Mouse (Mus musculus) kidney, adult 18-20 months (tissue): ENCODE results near the gene Zfp952.
"Not testable (repeated sequence)": the region's sequence is repeated elsewhere in the genome, so short reads cannot be mapped to it uniquely, and the experiment has no call there.

ENCODE experiments used
- DNase-seq: peaks from one replicate; pipeline ENCODE4 v3.0.0; 2021

The Zfp952 gene

GRCm38 (mm10) chr17:32992699-32993474 lies at the start of gene Zfp952:
Gene Zfp952 (plus strand): TSS chr17:32993129.
- peak; percentile 88 for DNase-seq

- no peak for DNase-seq
Observed at GRCm38 (mm10) chr17:32943661-32944060, 49.3 kb upstream of the Zfp952 start.

DNA sequence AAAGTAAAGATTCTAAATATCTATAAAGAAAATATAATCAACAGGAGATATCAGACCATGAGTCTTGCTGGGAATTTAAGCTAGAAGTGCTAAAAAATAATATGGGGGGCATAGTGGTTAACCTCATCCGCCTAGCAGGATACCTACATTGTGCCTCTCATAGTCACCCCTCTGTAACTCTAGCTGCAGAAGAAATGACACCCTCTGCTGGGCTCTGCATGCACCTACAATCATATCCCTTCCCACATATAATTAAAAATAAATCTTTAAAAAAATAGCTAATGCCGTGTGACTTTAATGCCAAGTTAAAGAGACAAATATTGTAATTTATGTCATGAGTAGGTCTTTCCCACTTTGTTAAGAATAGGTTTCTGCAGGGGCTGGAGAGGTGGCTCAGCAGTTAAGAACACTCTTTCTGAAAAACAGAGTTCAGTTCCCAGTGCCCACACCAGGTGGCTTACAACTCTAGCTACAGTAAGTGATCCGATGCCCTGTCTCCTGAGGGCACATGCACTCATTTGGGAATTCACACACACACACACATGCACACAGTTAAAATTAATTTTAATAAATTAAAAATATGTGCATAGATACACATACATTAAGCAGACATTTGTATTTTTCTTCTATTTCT lies 48.4 kb upstream of the Zfp952 start:
- DNase-seq: no peak

- DNase-seq: no peak
Observed at GRCm38 (mm10) chr17:32946716-32947115, 46.2 kb upstream of the Zfp952 start.

- DNase-seq: peak; percentile 99
Observed at GRCm38 (mm10) chr17:32947215-32947914, 45.6 kb upstream of the Zfp952 start, which contains the start of gene Cyp4f13. Gene Cyp4f13 (minus strand): TSS chr17:32947402.

- no peak for DNase-seq
Observed at GRCm38 (mm10) chr17:32950136-32950535, 42.8 kb upstream of the Zfp952 start.

- no peak for DNase-seq
Observed at GRCm38 (mm10) chr17:32951006-32951405, 41.9 kb upstream of the Zfp952 start.

GRCm38 (mm10) chr17:32951441-32951840 lies 41.5 kb upstream of the Zfp952 start:
- DNase-seq: peak; percentile 86

- no peak for DNase-seq
Observed at GRCm38 (mm10) chr17:32965253-32965622, 27.7 kb upstream of the Zfp952 start.

- peak; percentile 93 for DNase-seq
Observed at GRCm38 (mm10) chr17:32965623-32966290, 27.2 kb upstream of the Zfp952 start, which contains the start of gene Zfp472. Gene Zfp472 (plus strand): TSS chr17:32965814.

- DNase-seq: no peak
Observed at GRCm38 (mm10) chr17:32981361-32981760, 11.6 kb upstream of the Zfp952 start.

- DNase-seq: no peak
Observed at GRCm38 (mm10) chr17:32986301-32986700, 6.6 kb upstream of the Zfp952 start.

GRCm38 (mm10) chr17:32991965-32992698 lies 797 bp upstream of the Zfp952 start:
- DNase-seq: no peak

DNA sequence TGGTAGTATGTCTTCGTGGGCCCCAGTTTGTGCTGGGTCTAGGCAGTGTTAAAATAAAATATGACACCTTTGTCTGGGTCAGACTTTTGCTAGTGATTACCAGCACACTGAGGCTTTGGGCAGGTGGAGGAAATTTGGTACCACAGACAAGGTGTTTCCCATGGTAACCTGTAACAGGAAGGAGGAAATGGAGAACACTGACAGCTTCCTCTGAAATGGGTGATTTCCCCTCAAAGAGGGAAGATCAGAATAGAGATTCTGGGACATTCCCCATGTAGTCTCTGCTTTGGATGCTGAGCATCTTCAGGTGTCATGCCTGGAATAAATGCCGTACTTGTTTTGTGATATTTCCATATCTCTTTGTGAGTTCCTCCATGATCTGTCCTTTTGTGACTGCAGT lies 5.6 kb downstream of the Zfp952 start:
- DNase-seq: no peak

DNA sequence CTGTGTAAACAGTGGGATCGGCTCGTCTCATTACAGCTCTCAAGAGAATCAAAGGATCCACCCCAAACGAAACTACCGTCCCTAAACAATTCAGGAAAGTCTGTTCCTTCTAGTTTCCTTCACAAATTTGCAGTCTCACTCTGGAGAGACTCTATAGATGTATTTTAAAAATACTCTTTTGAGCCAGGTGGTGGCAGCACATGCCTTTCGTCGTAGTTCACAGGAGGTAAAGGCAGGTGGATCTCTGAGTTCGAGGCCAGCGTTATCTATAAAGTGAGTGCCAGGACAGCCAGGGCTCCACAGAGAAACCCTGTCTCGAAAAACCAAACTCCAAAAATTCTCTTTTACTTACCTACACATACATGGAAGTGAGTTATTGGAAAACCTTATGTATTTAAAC lies 15.4 kb downstream of the Zfp952 start:
- DNase-seq: no peak

DNA sequence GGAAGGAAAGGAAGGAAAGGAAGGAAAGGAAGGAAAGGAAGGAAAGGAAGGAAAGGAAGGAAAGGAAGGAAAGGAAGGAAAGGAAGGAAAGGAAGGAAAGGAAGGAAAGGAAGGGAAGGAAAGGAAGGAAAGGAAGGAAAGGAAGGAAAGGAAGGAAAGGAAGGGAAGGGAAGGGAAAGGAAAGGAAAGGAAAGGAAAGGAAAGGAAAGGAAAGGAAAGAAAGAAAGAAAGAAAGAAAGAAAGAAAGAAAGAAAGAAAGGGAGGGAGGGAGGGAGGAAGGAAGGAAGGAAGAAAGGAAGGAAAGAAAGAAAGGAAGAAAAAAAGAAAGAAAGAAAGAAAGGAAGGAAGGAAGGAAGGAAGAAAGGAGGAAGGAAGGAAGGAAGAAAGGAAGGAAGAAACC lies 27.5 kb downstream of the Zfp952 start:
- DNase-seq: not testable (repeated sequence)

GRCm38 (mm10) chr17:33032376-33032775 lies 39.4 kb downstream of the Zfp952 start:
- DNase-seq: no peak

DNA sequence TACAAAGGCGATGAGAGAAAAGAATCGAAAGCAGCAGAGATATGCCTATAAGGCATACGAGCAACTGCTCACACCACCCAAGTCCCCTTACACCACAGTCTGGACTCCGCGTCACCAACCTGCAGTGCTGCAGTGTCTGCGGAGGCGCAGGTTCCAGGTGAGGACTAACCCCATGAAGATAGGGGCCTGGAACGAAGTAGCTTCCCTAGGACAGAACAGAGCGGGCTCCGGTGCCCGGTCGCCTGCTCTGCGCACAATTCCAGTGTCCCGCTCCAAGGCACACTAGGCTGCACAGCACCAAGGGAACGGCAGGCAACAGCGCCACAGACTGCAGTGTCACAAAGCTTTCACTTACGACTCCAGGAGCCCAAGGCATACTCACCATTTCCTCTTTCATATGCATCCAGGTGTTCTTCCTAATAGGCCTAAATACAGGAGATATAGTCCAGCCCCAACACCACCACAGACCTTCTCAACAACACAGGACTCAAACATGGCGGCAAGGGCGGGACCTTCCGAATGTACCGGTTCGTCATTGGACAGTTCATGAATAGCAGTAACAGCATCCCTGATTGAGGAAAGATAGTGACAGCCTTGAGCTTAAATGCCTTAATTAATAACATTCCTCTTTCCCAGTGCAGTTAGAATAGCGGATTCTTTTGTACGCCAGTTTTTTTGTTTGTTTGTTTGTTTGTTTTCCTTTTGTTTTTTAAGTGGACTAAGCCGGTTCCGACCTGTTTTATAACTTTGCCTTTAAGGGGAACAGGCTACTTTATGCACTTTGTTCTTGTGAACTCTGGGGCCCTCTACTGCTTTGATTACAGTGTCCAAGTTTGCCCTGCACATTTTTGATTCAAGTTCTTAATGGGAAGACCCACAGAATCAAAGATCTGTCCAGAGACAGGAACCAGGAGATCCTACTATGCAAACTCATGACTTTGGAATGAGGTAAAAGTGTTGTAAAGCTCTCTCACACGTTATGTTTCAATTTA lies 40.3 kb downstream of the Zfp952 start, which contains the start of gene Zfp763:
TSS of gene Zfp763 (minus strand) at position 503 of the 992 bp plus-strand sequence.
- peak; percentile 86 for DNase-seq
